Mouse (Mus musculus) hindbrain, embryonic 15.5 days (tissue): Measurements from ENCODE around the gene E130309D02Rik. TPM values are rescaled to one million over a fixed set of nuclear protein-coding genes. Genes with fewer than 3 reads are reported as not detected.

Source experiments
- ATAC-seq: fragments of 200-750 bp; cut with Nextera tagmentation; 2 replicates; pipeline ENCODE4 v1.8.0; 2017; ENCODE audit warnings: low read depth, moderate number of reproducible peaks, moderate TSS enrichment; ENCODE audit not compliant: low FRiP score
- H3K27ac ChIP-seq: fragments of 300-500 bp; sonication (generic); replicated peaks from 2 replicates; pipeline ENCODE4 v1.5.1; 2015; ENCODE audit warnings: mild to moderate bottlenecking, inconsistent platforms
- H3K27me3 ChIP-seq: fragments of 300-500 bp; sonication (generic); 2 replicates; pipeline ENCODE4 v1.6.1; 2015; ENCODE audit warnings: control low read depth, inconsistent platforms
- H3K36me3 ChIP-seq: fragments of 300-500 bp; sonication (generic); 2 replicates; pipeline ENCODE4 v1.6.1; 2015; ENCODE audit warnings: control low read depth, inconsistent platforms
- H3K4me1 ChIP-seq: fragments of 300-500 bp; sonication (generic); replicated peaks from 2 replicates; pipeline ENCODE4 v1.6.1; 2015; ENCODE audit warnings: control low read depth, inconsistent platforms
- H3K4me2 ChIP-seq: fragments of 300-500 bp; sonication (generic); 2 replicates; pipeline ENCODE4 v1.6.1; 2015; ENCODE audit warnings: moderate library complexity, mild to moderate bottlenecking, inconsistent platforms
- H3K4me3 ChIP-seq: fragments of 300-500 bp; sonication (generic); 2 replicates; pipeline ENCODE4 v1.5.1; 2015; ENCODE audit warnings: mild to moderate bottlenecking, inconsistent platforms
- H3K9ac ChIP-seq: fragments of 300-500 bp; sonication (generic); 2 replicates; pipeline ENCODE4 v1.6.1; 2015; ENCODE audit warnings: inconsistent platforms
- H3K9me3 ChIP-seq: fragments of 300-500 bp; sonication (generic); 2 replicates; pipeline ENCODE4 v1.6.1; 2016; ENCODE audit warnings: control low read depth, inconsistent platforms
- WGBS: fragments of 180-500 bp; shearing (Covaris S2); methylation state at CpG from one replicate; pipeline ENCODE4 v1.1.7; 2015; 5-methylcytosine and 5-hydroxymethylcytosine counted together
- polyA plus RNA-seq: library from polyadenylated mRNA; unstranded; fragments of >200 nt; fragmentation: Nextera tagmentation; extraction: Ambion mirVana; gene quantifications from 2 replicates; pipeline ENCODE4 v1.2.1, GENCODE M21; 2015

E130309D02Rik gene
- 31.7 and 32.7 TPM in 2 replicates for polyA plus RNA-seq

GRCm38 (mm10) chr5:143314730-143315513, at the start of gene E130309D02Rik:
TSS of gene E130309D02Rik (minus strand) at chr5:143315360.
- H3K9ac ChIP-seq = peak within 1 kb of the TSS; percentile 93
- H3K4me2 ChIP-seq = peak within 1 kb of the TSS; percentile 91
- H3K27ac ChIP-seq = peak within 1 kb of the TSS; percentile 98
- no peaks in the 10 kb centered on the region for H3K27me3 ChIP-seq
- peaks cover 34% of the 10 kb centered on the region for H3K4me1 ChIP-seq
- WGBS = under 1% methylated on average over 76 of the region's 101 CpGs
- H3K9me3 ChIP-seq = no peaks in the 10 kb centered on the region
- peak; percentile 86 for ATAC-seq
- peak within 1 kb of the TSS; percentile 70 for H3K4me3 ChIP-seq
- H3K36me3 ChIP-seq = peaks cover 41% of the 10 kb centered on the region

GRCm38 (mm10) chr5:143363678-143364615, 48.8 kb upstream of the E130309D02Rik start:
- Histone ChIP-seq H3K9ac (peak overlapping the region; percentile 53), H3K9me3 (no peaks in the 10 kb centered on the region), H3K27ac (no peak overlapping the region), H3K36me3 (no peaks in the 10 kb centered on the region), H3K27me3 (peaks cover 31% of the 10 kb centered on the region), H3K4me3 (peak overlapping the region; percentile 50), H3K4me1 (peaks cover 15% of the 10 kb centered on the region), H3K4me2 (peak overlapping the region; percentile 96)
- ATAC-seq = peak; percentile 61; the same call in 1 of the 2 replicates
- WGBS = under 1% methylated on average over 46 of the region's 47 CpGs

DNA sequence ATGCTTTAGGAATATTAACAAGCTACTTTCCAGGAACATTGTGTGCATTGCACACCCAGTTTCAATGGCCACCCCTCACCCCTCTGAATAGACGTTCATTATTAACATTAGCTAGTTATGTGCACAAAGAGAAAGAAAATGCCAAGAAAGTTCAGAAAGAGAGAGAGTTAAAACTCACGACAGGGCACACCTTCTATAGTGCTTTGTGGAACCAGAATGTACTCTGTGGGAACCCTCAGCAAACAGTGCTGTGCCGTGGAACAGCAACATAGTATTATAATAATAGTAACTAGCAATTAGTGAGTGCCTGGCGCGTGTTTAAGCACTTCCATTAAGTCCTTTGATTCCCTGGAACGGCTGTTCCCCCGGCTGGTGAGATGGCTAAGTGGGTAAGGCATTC, 46.3 kb upstream of the E130309D02Rik start:
- Histone ChIP-seq H3K4me3 (no peak overlapping the region), H3K27me3 (peaks cover 19% of the 10 kb centered on the region)
- no peak for ATAC-seq

DNA sequence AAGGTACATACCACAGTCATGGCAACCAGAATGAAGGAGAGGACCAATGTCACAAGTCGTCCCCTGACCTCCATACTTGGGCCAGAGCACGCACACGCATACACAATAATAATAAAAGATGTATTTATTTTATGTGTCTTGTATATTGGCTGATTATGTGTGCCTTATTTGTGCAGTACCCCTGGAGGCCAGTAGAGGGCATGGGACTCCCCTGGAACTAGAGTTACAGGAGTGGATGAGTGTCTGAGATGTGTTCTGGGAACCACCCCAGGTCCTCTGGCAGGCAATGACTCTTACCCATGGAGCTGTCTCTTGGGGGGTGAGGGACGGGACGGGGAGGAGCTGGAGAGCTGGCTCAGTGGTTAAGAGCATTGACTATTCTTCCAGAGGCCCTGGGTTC, 44.8 kb upstream of the E130309D02Rik start:
- Histone ChIP-seq H3K9ac (no peak overlapping the region), H3K9me3 (no peaks in the 10 kb centered on the region), H3K36me3 (no peaks in the 10 kb centered on the region), H3K27me3 (peaks cover 13% of the 10 kb centered on the region), H3K4me1 (peaks cover 21% of the 10 kb centered on the region), H3K27ac (no peak overlapping the region), H3K4me2 (no peak overlapping the region), H3K4me3 (no peak overlapping the region)
- no peak for ATAC-seq
- WGBS = 46% methylated on average over 5 of the region's 5 CpGs

More for the DNA sequence above, 46.3 kb upstream of the E130309D02Rik start:
- no peaks in the 10 kb centered on the region for H3K36me3 ChIP-seq
- no peak overlapping the region for H3K9ac ChIP-seq
- no peak overlapping the region for H3K4me2 ChIP-seq
- H3K27ac ChIP-seq = no peak overlapping the region
- no peaks in the 10 kb centered on the region for H3K9me3 ChIP-seq
- peaks cover 21% of the 10 kb centered on the region for H3K4me1 ChIP-seq
- WGBS = 62% methylated on average over 7 of the region's 7 CpGs

GRCm38 (mm10) chr5:143359263-143359662, 44.1 kb upstream of the E130309D02Rik start:
- Histone ChIP-seq H3K9ac (no peak overlapping the region), H3K27me3 (peaks cover 7% of the 10 kb centered on the region), H3K27ac (no peak overlapping the region), H3K4me2 (no peak overlapping the region), H3K4me3 (no peak overlapping the region), H3K9me3 (no peaks in the 10 kb centered on the region), H3K36me3 (no peaks in the 10 kb centered on the region), H3K4me1 (peaks cover 15% of the 10 kb centered on the region)
- 38% methylated on average over 7 of the region's 7 CpGs for WGBS
- no peak for ATAC-seq

DNA sequence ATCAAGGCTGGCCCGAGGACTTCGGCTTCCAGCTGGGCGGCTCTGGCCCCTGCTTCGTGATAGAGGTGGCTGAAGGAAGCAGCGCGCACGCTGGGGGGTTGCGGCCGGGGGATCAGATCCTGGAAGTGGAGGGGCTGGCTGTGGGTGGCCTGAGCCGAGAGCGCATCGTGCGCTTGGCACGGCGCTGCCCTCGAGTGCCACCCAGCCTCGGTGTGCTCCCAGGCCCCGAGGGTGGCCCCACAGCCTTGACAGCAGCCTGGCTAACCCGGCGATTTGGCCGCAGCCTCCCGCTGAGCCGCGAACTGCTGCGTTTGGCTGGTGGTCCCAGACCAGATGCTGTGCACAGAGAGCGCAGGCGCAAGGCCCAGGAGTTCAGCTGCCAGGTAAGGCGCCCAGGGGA, 42.4 kb upstream of the E130309D02Rik start:
- no peak for ATAC-seq
- peak overlapping the region; percentile 44 for H3K4me2 ChIP-seq
- H3K4me3 ChIP-seq = peak overlapping the region; percentile 18
- no peak overlapping the region for H3K27ac ChIP-seq
- H3K4me1 ChIP-seq = peaks cover 6% of the 10 kb centered on the region
- WGBS = 2% methylated on average over 28 of the region's 28 CpGs
- H3K9me3 ChIP-seq = peaks cover 2% of the 10 kb centered on the region; the same call in 1 of the 2 replicates
- no peaks in the 10 kb centered on the region for H3K36me3 ChIP-seq
- peaks cover 6% of the 10 kb centered on the region; the same call in 1 of the 2 replicates for H3K27me3 ChIP-seq
- no peak overlapping the region for H3K9ac ChIP-seq

GRCm38 (mm10) chr5:143356686-143357388, 41.7 kb upstream of the E130309D02Rik start, which contains the start of gene Grid2ip:
TSS of gene Grid2ip (plus strand) at chr5:143357338.
- WGBS = 14% methylated on average over 17 of the region's 17 CpGs
- H3K4me3 ChIP-seq = peak within 1 kb of the TSS; percentile 18

DNA sequence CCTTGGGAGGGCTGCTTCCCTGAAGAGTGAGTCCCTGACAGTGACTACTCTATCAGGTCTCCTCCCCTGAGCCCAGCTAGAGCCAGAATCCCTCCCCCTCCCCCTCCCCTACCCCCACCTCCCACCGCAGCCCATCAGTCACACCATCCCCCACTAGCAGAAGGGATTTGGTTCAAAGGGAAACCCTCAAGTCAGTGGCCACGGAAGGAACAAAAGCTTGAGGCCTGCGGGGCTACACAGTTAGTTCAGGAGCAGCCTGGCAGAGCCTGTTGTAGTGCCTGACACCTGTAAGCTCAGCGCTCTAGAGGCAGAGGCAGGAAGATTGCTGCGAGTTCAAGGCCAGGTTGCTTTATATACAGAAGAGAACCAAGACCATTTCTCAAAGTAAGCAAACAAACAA, 40.9 kb upstream of the E130309D02Rik start:
- no peak overlapping the region for H3K4me2 ChIP-seq
- peaks cover 4% of the 10 kb centered on the region; the same call in 1 of the 2 replicates for H3K9me3 ChIP-seq
- ATAC-seq = no peak
- H3K27me3 ChIP-seq = peaks cover 6% of the 10 kb centered on the region; the same call in 1 of the 2 replicates
- WGBS = 32% methylated on average over 5 of the region's 5 CpGs
- H3K4me1 ChIP-seq = peaks cover 6% of the 10 kb centered on the region
- no peak overlapping the region for H3K9ac ChIP-seq
- no peaks in the 10 kb centered on the region for H3K36me3 ChIP-seq
- H3K27ac ChIP-seq = no peak overlapping the region
- H3K4me3 ChIP-seq = no peak overlapping the region

More at GRCm38 (mm10) chr5:143356686-143357388, 41.7 kb upstream of the E130309D02Rik start, which contains the start of gene Grid2ip:
- peaks cover 6% of the 10 kb centered on the region; the same call in 1 of the 2 replicates for H3K27me3 ChIP-seq
- H3K4me2 ChIP-seq = peak within 1 kb of the TSS; percentile 44
- ATAC-seq = no peak
- no peak within 1 kb of the TSS for H3K27ac ChIP-seq
- H3K9ac ChIP-seq = no peak within 1 kb of the TSS
- peaks cover 4% of the 10 kb centered on the region; the same call in 1 of the 2 replicates for H3K9me3 ChIP-seq
- H3K4me1 ChIP-seq = peaks cover 6% of the 10 kb centered on the region
- no peaks in the 10 kb centered on the region for H3K36me3 ChIP-seq

GRCm38 (mm10) chr5:143346367-143346766, 31.2 kb upstream of the E130309D02Rik start:
- no peaks in the 10 kb centered on the region for H3K4me1 ChIP-seq
- ATAC-seq = no peak
- H3K4me3 ChIP-seq = no peak overlapping the region
- H3K36me3 ChIP-seq = no peaks in the 10 kb centered on the region
- no peaks in the 10 kb centered on the region for H3K27me3 ChIP-seq
- H3K27ac ChIP-seq = no peak overlapping the region
- no peak overlapping the region for H3K9ac ChIP-seq
- 0 out of 2 replicates have a peak, but pooled peaks cover 6% of the 10 kb centered on the region for H3K9me3 ChIP-seq
- H3K4me2 ChIP-seq = no peak overlapping the region
- WGBS = 67% methylated on average over 8 of the region's 8 CpGs

DNA sequence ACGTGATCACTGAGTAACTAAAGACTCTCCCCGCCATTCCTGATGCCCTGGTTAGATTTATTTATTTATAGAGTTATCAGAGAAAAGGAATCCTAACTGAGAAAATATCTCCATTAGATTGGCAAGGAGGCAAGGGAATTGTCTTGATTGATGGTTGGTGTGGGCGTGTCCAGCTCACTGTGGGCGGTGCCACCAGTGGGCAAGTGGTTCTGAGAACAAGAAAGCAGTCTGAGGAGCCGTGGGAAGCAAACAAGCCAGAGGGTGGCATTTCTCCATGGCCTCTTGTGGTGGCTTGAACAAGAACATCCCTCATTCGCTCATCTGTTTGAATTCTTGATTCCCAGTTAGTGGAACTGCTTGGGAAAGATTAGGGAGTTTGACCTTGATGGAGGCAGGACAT, 24.4 kb upstream of the E130309D02Rik start:
- ATAC-seq = no peak
- H3K27ac ChIP-seq = no peak overlapping the region
- no peaks in the 10 kb centered on the region for H3K9me3 ChIP-seq
- H3K4me2 ChIP-seq = no peak overlapping the region
- WGBS = 50% methylated on average over 6 of the region's 6 CpGs
- no peak overlapping the region for H3K4me3 ChIP-seq
- H3K27me3 ChIP-seq = no peaks in the 10 kb centered on the region; the same call in 1 of the 2 replicates
- H3K9ac ChIP-seq = no peak overlapping the region
- H3K36me3 ChIP-seq = no peaks in the 10 kb centered on the region
- H3K4me1 ChIP-seq = no peaks in the 10 kb centered on the region

DNA sequence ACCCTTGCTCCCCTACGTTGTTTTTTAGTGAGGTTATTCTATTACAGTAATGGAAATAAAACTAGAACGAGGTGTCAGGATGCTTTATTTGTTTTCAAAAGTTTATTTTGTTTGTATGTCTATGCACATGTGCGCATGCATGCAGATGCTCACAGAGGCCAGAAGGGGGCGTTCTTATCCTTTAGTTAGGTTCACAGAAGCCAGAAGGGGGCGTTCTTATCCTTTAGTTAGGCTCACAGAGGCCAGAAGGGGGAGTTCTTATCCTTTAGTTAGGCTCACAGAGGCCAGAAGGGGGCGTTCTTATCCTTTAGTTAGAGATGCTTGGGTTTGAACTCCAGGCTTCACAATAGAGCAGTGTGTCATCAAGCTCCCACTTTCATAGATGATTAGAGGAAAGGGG, 21.4 kb upstream of the E130309D02Rik start:
- H3K4me1 ChIP-seq = no peaks in the 10 kb centered on the region
- H3K27ac ChIP-seq = no peak overlapping the region
- H3K36me3 ChIP-seq = no peaks in the 10 kb centered on the region
- no peak overlapping the region for H3K4me3 ChIP-seq
- WGBS = 69% methylated on average over 6 of the region's 6 CpGs
- H3K4me2 ChIP-seq = no peak overlapping the region
- no peaks in the 10 kb centered on the region; the same call in 1 of the 2 replicates for H3K27me3 ChIP-seq
- H3K9ac ChIP-seq = no peak overlapping the region
- H3K9me3 ChIP-seq = no peaks in the 10 kb centered on the region
- ATAC-seq = no peak
